Mouse (Mus musculus): Measurements from ENCODE around the gene Mpzl1.

The Mpzl1 gene

DNA sequence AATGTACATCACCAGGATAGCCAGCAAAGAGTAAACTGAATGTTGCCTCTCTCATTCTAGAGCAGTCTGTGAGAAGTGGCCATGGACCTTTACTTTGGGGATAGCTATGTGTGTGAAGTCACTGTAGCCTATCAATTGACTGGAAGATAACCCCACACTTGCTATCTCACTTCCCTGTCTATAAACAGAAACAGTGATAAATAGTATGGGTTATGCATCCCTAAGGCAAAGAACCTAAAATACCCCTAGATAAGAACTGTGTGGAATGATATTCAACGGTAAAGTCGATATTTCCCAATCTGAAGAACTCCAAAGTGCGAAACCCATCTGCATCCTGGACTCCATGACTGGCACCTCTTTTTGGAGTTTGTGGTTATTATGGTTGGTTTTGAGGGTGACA lies 53.1 kb downstream of the Mpzl1 start:
- DNase-seq (ENCODE audit: low spot score in 2 of 2) = no peak

DNA sequence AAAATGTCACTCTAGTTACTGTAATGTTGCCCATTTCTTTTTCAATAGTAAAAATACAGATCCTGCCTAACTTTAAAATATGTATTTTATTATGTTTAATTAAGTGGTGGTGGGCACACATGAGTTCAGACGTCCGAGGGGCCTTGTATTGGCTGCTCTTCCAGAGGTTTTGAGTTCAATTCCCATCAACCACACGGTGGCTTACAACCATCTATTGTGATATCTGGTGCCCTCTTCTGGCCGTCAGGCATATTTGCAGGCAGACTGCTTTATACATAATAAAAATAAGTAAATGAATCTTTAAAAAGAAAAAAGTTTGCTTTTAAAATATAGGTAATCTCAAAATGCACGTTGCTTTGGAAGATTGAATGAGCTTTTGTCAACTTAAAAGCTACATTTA lies 55.0 kb downstream of the Mpzl1 start:
- no peak for DNase-seq (ENCODE audit: low spot score in 2 of 2)

DNA sequence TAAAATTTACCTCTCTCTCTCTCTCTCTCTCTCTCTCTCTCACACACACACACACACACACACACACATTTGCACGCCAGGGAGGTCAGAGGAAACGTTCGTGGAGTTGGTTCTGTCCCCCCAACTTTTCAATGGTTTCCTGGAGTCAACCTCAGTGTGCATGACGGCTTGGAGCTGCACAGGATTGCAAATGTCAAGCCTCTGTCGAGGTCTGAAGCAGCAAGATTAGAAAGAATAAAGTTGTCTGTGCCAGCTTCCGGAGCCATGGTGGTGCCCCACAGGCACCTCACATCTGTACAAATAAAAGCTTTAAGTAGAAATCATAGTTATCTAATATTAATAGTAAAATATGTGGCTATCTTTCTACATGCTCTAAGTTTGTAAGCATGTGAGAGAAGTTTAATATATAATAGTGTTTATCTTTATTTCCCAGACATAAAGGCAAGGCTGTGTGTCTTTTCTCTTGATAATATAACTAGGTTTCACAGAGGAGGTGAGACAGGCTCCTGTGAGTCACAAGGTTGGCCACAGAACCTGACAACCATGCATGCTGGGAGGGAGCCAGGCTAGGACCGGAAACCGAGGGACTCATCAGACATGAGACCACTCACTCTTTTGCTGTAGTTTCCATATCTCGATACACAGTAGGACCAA lies 57.8 kb downstream of the Mpzl1 start:
- no peak for DNase-seq (ENCODE audit: low spot score in 2 of 2)

DNA sequence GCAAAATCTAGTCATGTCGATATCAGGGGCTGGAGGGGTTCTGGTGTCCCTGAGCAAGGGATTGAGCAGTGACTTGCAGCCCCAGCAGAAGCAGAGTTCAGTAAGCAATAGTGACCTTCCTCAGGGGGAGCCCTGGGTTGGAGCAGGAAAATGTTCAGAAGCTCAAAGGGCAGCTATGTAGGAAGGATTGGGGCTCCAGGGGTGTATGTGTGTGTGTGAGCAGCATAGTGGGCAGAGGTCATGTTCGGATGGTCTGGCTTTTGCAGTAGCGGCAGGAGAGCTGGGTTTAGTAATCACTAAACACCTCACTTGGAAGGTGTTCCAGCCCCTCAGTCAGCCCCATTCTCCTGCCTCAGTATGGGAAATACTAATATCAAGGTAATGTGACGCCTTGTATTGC lies 58.3 kb downstream of the Mpzl1 start:
- no peak for DNase-seq (ENCODE audit: low spot score in 2 of 2)

DNA sequence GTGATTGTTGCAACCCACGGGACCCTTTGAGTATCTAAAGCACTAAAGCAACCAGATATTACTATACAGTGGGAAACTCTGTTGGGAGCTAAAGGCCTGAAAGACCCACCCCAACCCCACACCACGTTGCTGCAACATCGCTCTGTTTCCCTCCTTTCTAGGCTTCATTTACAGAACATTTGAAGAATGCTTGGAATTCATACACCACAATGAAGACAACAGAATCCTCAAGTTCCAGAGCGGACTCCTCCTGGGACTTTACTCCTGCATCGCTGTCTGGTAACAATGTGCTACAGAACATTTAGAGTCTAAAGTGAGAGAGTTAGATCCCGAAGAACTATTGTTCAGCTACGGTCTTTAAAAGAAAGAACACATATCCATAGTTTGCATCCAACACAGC lies 66.9 kb downstream of the Mpzl1 start:
- DNase-seq (ENCODE audit: low spot score in 2 of 2) = no peak

DNA sequence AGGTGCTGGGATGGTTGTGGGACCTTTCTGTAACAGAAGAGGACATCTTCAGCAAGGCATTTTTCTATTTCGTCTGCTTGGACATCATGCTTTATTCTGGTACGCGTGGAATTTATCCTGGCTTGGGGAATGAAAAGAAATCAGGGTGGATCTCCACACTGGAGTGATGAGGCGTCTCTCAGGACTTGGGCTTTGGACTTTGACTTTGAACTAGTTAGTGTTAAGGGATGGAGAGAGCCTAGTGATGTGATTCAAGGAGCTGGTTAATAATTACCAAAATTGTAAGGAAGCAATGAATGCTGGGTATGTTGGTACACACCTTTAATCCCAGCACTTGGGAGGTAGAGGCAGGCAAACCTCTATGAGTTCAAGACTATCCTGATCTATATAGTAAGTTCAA lies 69.1 kb downstream of the Mpzl1 start:
- no peak for DNase-seq (ENCODE audit: low spot score in 2 of 2)

DNA sequence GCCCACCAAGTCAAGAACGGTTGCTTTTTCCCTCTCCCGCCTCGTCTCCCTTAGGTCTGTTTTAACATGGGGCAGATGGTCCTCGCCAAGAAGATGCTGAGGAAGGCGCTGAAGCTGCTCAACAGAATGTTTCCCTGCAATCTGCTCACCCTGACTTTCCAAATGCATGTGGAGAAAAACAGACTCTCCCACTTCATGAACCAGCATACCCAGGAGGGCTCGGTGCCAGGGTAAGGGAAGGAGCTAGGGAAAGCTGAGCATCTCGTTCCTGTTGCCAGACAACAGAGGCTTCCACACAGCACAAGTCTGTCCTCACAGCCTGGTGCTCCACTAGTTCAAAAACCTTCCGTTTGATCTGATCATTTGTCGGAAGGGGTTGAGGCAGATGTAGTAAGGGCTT lies 75.3 kb downstream of the Mpzl1 start:
- DNase-seq (ENCODE audit: low spot score in 2 of 2) = peak; percentile 58 to 88

DNA sequence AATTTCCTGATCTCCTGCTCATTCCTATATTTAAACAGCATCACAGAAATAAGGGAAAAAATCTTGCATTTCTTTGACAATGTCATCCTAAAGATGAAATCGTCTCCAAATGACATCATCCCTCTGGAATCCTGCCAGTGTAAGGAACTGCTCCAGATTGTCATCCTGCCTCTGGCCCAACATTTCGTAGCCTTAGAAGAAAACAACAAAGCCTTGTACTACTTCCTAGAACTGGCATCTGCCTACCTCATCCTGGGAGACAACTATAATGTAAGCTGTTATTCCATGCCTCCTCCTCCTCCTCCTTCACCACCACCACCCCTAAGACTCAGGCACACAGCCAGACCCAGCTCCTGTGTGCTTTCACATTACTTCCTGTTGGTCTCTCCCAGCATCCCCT lies 77.6 kb downstream of the Mpzl1 start:
- DNase-seq (ENCODE audit: low spot score in 2 of 2) = peak in 1 of 2 experiments; percentile 60

All from left cerebral cortex, adult 9 months (tissue).